Mouse (Mus musculus): ENCODE data around the gene Tada3.

GRCm38 (mm10) chr6:113385160-113385714 lies 7.6 kb upstream of the Tada3 start:
- TF ChIP-seq CTCF (IDR thresholded peaks at IDR 0.05; ENCODE audit: control insufficient read depth, insufficient read depth, low read length): no peak
- no peak for TF ChIP-seq POLR2A (IDR thresholded peaks at IDR 0.05; ENCODE audit: borderline replicate concordance, control insufficient read depth, low read depth, low read length)
